Mouse (Mus musculus): ENCODE results near the gene Srgap3.

DNA sequence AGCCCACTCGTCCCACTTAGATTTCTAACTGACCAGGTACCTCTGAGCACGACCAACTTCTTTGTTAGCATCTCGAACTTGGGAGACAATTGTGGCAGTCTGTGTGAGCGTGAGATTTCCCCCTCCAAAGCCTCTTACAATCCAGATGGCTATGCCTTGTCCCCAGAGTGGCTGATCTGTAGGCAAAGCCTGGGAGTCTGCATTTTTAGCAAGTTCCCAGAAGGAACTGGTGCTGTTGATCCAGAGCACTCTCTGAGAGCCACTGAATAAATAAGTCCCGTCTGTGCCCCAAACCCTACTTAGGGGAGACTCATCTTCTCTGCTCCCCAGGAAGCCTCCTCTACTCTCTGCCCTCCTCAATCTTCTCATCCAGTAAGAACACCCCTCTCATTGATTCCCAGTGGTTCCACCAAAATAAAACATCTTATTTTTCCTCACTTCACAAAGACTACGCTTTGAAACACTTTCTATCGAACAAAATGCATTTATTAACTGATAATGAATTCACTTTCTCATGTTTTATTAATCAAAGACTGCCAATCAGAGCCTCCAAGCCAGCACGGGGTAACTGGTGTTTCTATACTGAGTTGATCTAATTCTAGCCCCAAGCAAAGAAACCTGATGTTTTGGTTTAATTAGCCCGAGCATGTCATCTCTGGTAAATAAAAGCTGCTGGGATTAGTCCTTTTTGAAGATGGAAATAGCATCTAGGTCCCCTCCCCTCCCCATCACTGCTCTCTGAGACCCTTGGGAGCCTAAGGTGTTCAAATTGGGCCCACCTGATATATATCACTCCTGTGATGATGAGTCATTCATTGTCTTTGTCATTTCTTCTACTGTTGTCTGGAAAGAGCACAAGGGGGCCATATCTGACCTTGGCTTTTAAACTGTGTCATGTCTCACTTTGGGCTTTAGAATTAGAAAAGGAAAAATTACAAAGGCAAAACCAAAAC, 38.6 kb upstream of the Srgap3 start:
- TF ChIP-seq POU5F1 (IDR thresholded peaks at IDR 0.05; ENCODE audit: borderline replicate concordance, low read length) = no peak
- TF ChIP-seq CTCF (conservative IDR thresholded peaks at IDR 0.05; ENCODE audit: low read length) = no peak
- no peak for TF ChIP-seq NANOG (IDR thresholded peaks at IDR 0.05; ENCODE audit: borderline replicate concordance, low read length)

Data from E14TG2a.4 (cell line).